Mouse (Mus musculus) small intestine, adult 10 weeks (tissue): ENCODE measurements around the gene Olfr127. TPM values are rescaled to one million over a fixed set of nuclear protein-coding genes. Genes with fewer than 3 reads are reported as not detected.

ENCODE experiments used
- polyA plus RNA-seq: library from polyadenylated mRNA; stranded (reverse); fragments of 350-450 nt; fragmentation: Illumina TruSeq; extraction: RNeasy Lipid Tissue Mini Kit (QIAGEN cat#74804); gene quantifications from one replicate; pipeline ENCODE4 v1.2.3, GENCODE M21; 2014; ENCODE audit warnings: low replicate concordance

Gene Olfr127
- polyA plus RNA-seq, result not detected

GRCm38 (mm10) chr17:37900137-37900536, at the start of gene Olfr127:
Olfr127 (plus strand) TSS chr17:37900437.

GRCm38 (mm10) chr17:37920248-37920647, 20.0 kb downstream of the Olfr127 start, which contains the start of gene Olfr128:
Olfr128 (plus strand) TSS chr17:37920548.

GRCm38 (mm10) chr17:37952979-37953378, 52.7 kb downstream of the Olfr127 start, which contains the start of gene Olfr761:
Olfr761 (minus strand) TSS chr17:37953079.

Other genes starting within 250 kb of the Olfr127 start
- gene Olfr117, start 236.7 kb upstream of the Olfr127 start, polyA plus RNA-seq, result not detected
- not detected for gene Olfr118, start 233.4 kb upstream of the Olfr127 start, polyA plus RNA-seq
- not detected for gene Olfr119, start 203.9 kb upstream of the Olfr127 start, polyA plus RNA-seq
- gene Olfr120, start 178.6 kb upstream of the Olfr127 start, polyA plus RNA-seq, result not detected
- not detected for gene Olfr121, start 151.6 kb upstream of the Olfr127 start, polyA plus RNA-seq
- gene Olfr122, start 131.8 kb upstream of the Olfr127 start, polyA plus RNA-seq, result not detected
- not detected for gene Olfr123, start 106.9 kb upstream of the Olfr127 start, polyA plus RNA-seq
- not detected for gene Olfr124, start 100.5 kb upstream of the Olfr127 start, polyA plus RNA-seq
- gene Olfr125, start 67.5 kb upstream of the Olfr127 start, polyA plus RNA-seq, result not detected
- not detected for gene Olfr126, start 53.0 kb upstream of the Olfr127 start, polyA plus RNA-seq
- not detected for gene Olfr128, start 20.1 kb downstream of the Olfr127 start, polyA plus RNA-seq
- not detected for gene Olfr761, start 52.6 kb downstream of the Olfr127 start, polyA plus RNA-seq
- not detected for gene Olfr129, start 159.6 kb downstream of the Olfr127 start, polyA plus RNA-seq
- not detected for gene Olfr130, start 163.5 kb downstream of the Olfr127 start, polyA plus RNA-seq
- gene Olfr131, start 188.3 kb downstream of the Olfr127 start, polyA plus RNA-seq, result not detected
- gene Olfr132, start 234.1 kb downstream of the Olfr127 start, polyA plus RNA-seq, result not detected
- gene Olfr133, start 244.8 kb downstream of the Olfr127 start, polyA plus RNA-seq, result not detected